Mouse (Mus musculus) limb, embryonic 14.5 days (tissue): Measurements from ENCODE around the gene Gm45623. TPM values are rescaled to one million over a fixed set of nuclear protein-coding genes. Genes with fewer than 3 reads are reported as not detected.
A peak's percentile ranks its signal among the peaks of the same experiment; 100 is the strongest.

ENCODE experiments used
- ATAC-seq: fragments of 200-750 bp; cut with Nextera tagmentation; 2 replicates; pipeline ENCODE4 v1.8.0; 2017; ENCODE audit warnings: low read depth, moderate number of reproducible peaks, moderate TSS enrichment; ENCODE audit not compliant: low FRiP score
- DNase-seq: peaks from one replicate; pipeline ENCODE4 v3.0.0-alpha.2; 2015; ENCODE audit warnings: low spot score
- H3K27ac ChIP-seq: fragments of 300-500 bp; sonication (generic); replicated peaks from 2 replicates; pipeline ENCODE4 v1.5.1; 2014; ENCODE audit warnings: low read depth, mild to moderate bottlenecking, low read length, moderate library complexity, mixed read lengths
- H3K27me3 ChIP-seq: fragments of 300-500 bp; sonication (generic); 2 replicates; pipeline ENCODE4 v1.6.1; 2014; ENCODE audit warnings: low read length, mixed read lengths; ENCODE audit not compliant: control insufficient read depth, insufficient read depth
- H3K36me3 ChIP-seq: fragments of 300-500 bp; sonication (generic); 2 replicates; pipeline ENCODE4 v1.6.1; 2014; ENCODE audit warnings: mild to moderate bottlenecking, low read length, moderate library complexity, mixed read lengths; ENCODE audit not compliant: control insufficient read depth, insufficient read depth
- H3K4me1 ChIP-seq: fragments of 300-500 bp; sonication (generic); 2 replicates; pipeline ENCODE4 v1.6.1; 2014; ENCODE audit warnings: antibody characterized with exemption, low read length, mixed read lengths; ENCODE audit not compliant: control insufficient read depth, insufficient read depth
- H3K4me2 ChIP-seq: fragments of 300-500 bp; sonication (generic); replicated peaks from 2 replicates; pipeline ENCODE4 v1.6.1; 2014; ENCODE audit warnings: low read depth, mild to moderate bottlenecking, low read length, moderate library complexity; ENCODE audit not compliant: severe bottlenecking
- H3K4me3 ChIP-seq: fragments of 300-500 bp; sonication (generic); replicated peaks from 2 replicates; pipeline ENCODE4 v1.5.1; 2014; ENCODE audit warnings: low read length
- H3K9ac ChIP-seq: fragments of 300-500 bp; sonication (generic); 2 replicates; pipeline ENCODE4 v1.6.1; 2014; ENCODE audit warnings: mild to moderate bottlenecking, low read depth, low read length, moderate library complexity; ENCODE audit not compliant: severe bottlenecking
- H3K9me3 ChIP-seq: fragments of 300-500 bp; sonication (generic); 2 replicates; pipeline ENCODE4 v1.6.1; 2016; ENCODE audit warnings: low read length; ENCODE audit not compliant: control insufficient read depth
- POLR2A ChIP-seq: fragments of 200-500 bp; IDR thresholded peaks from 2 replicates; pipeline ENCODE4 v1.8.0; 2012; ENCODE audit warnings: inconsistent platforms, mild to moderate bottlenecking, moderate library complexity, borderline replicate concordance; ENCODE audit not compliant: insufficient read depth, insufficient read length; ENCODE audit errors: extremely low read depth
- WGBS: fragments of 180-500 bp; shearing (Covaris S2); extraction: QIAGEN DNeasy Blood & Tissue Kit; methylation state at CpG from one replicate; pipeline ENCODE4 v1.1.7; 2014; 5-methylcytosine and 5-hydroxymethylcytosine counted together
- polyA plus RNA-seq, 2 experiments: library from polyadenylated mRNA; depleted of rRNA in 1 of 2; stranded (reverse) in 1 of 2; unstranded in 1 of 2; fragments of >200 nt; fragmentation: Nextera tagmentation in 1 of 2; extraction: Ambion mirVana in 1 of 2; gene quantifications; 2 replicates each; pipeline versions ENCODE4 v1.2.1 to v1.2.3; 2012 to 2014

The Gm45623 gene
- polyA plus RNA-seq, 2 experiments = 0.69 to 1.0 TPM

GRCm38 (mm10) chr13:56755871-56756270 lies 2.2 kb upstream of the Gm45623 start:
- Histone ChIP-seq H3K27me3 (peaks cover 37% of the 10 kb centered on the region), H3K27ac (no peak overlapping the region), H3K9me3 (no peaks in the 10 kb centered on the region), H3K9ac (no peak overlapping the region), H3K4me3 (no peak overlapping the region), H3K36me3 (no peaks in the 10 kb centered on the region), H3K4me2 (no peak overlapping the region), H3K4me1 (peaks cover 18% of the 10 kb centered on the region; the same call in 1 of the 2 replicates)
- no peak for DNase-seq
- no peak for TF ChIP-seq POLR2A
- no peak for ATAC-seq
- 70% methylated on average over 6 of the region's 6 CpGs for WGBS

- ATAC-seq (peak; percentile 64), DNase-seq (no peak)
- H3K4me2 ChIP-seq = peak overlapping the region; percentile 97
- no peak overlapping the region for H3K27ac ChIP-seq
- H3K4me1 ChIP-seq = peaks cover 18% of the 10 kb centered on the region; the same call in 1 of the 2 replicates
- no peak for TF ChIP-seq POLR2A
- peak overlapping the region; percentile 47 for H3K4me3 ChIP-seq
- H3K27me3 ChIP-seq = peaks cover 38% of the 10 kb centered on the region
- H3K36me3 ChIP-seq = no peaks in the 10 kb centered on the region
- H3K9ac ChIP-seq = peak overlapping the region; percentile 55
- under 1% methylated on average over 31 of the region's 41 CpGs for WGBS
- H3K9me3 ChIP-seq = no peaks in the 10 kb centered on the region
Measured at GRCm38 (mm10) chr13:56752474-56753191, 994 bp downstream of the Gm45623 start.

GRCm38 (mm10) chr13:56751774-56752173 lies 1.9 kb downstream of the Gm45623 start:
- 40% methylated on average over 5 of the region's 5 CpGs for WGBS
- peaks cover 38% of the 10 kb centered on the region for H3K27me3 ChIP-seq
- DNase-seq (no peak), ATAC-seq (no peak)
- no peak for TF ChIP-seq POLR2A
- no peak overlapping the region for H3K27ac ChIP-seq
- peaks cover 15% of the 10 kb centered on the region; the same call in 1 of the 2 replicates for H3K4me1 ChIP-seq
- H3K9ac ChIP-seq = no peak overlapping the region
- no peaks in the 10 kb centered on the region for H3K36me3 ChIP-seq
- H3K4me3 ChIP-seq = no peak overlapping the region
- H3K4me2 ChIP-seq = no peak overlapping the region
- no peaks in the 10 kb centered on the region for H3K9me3 ChIP-seq

- Histone ChIP-seq H3K9ac (no peak overlapping the region), H3K9me3 (no peaks in the 10 kb centered on the region), H3K27me3 (peaks cover 37% of the 10 kb centered on the region), H3K36me3 (no peaks in the 10 kb centered on the region), H3K4me1 (peaks cover 15% of the 10 kb centered on the region; the same call in 1 of the 2 replicates), H3K27ac (no peak overlapping the region), H3K4me3 (no peak overlapping the region), H3K4me2 (no peak overlapping the region)
- ATAC-seq (no peak), DNase-seq (no peak)
- no peak for TF ChIP-seq POLR2A
- WGBS = 83% methylated on average over 7 of the region's 7 CpGs
Measured at GRCm38 (mm10) chr13:56749377-56749776, 4.2 kb downstream of the Gm45623 start.

GRCm38 (mm10) chr13:56747554-56747953 lies 6.1 kb downstream of the Gm45623 start:
- 55% methylated on average over 8 of the region's 8 CpGs for WGBS

More at GRCm38 (mm10) chr13:56747554-56747953, 6.1 kb downstream of the Gm45623 start:
- ATAC-seq (no peak), DNase-seq (no peak)
- Histone ChIP-seq H3K4me3 (no peak overlapping the region), H3K27me3 (peaks cover 18% of the 10 kb centered on the region), H3K9ac (no peak overlapping the region), H3K4me2 (no peak overlapping the region), H3K27ac (no peak overlapping the region), H3K9me3 (no peaks in the 10 kb centered on the region), H3K36me3 (peaks cover under 1% of the 10 kb centered on the region), H3K4me1 (peaks cover 4% of the 10 kb centered on the region; the same call in 1 of the 2 replicates)
- no peak for TF ChIP-seq POLR2A
